Mouse (Mus musculus) gastrocnemius, adult 18-20 months (tissue): ENCODE data around the gene Oxsm. TPM values are rescaled to one million over a fixed set of nuclear protein-coding genes. Genes with fewer than 3 reads are reported as not detected.

Experiments
- DNase-seq: peaks from one replicate; pipeline ENCODE4 v3.0.0; 2021; ENCODE audit warnings: low spot score
- total RNA-seq, 2 experiments: library from RNA; stranded (reverse); gene quantifications; 2 replicates each; pipeline ENCODE4 v1.2.3; 2021

Oxsm gene
- total RNA-seq, 2 experiments from 2014 or later = 11.1 to 12.3 TPM

DNA sequence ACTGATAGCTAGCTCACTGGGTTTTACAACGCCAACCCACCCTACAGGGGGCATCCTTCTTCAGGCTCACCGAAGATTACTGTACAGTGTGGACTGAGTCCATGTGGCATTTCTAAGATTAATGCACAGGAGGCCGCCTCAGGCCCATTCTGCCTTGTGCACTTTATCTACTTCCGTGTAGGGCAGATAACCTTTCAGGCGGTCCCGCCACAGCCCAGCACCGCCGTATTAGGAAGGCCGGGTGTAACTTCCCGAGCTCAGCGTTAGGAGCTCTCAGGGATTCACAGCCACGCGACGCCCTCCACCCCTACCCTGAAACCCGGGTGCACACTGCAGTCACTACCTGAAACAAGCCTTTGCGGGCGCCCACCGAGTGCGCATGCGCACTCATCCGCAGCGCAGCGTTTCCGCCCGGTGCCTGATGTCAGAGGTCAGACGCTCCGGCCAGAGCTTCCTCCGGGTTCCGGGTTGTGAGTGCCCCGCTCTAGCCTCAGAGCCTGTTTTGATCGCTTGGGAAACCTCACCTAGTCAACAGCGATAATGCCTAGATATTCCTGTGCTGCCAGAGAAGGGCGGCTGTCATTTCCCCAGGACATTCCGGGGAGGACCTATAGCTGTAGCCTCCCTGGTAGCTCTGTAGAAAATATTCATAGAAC is 6.5 kb downstream of the Oxsm start:
- peak; percentile 91 for DNase-seq

- peak; percentile 15 for DNase-seq
Observed at GRCm38 (mm10) chr14:16242193-16242815, 7.3 kb downstream of the Oxsm start.

DNA sequence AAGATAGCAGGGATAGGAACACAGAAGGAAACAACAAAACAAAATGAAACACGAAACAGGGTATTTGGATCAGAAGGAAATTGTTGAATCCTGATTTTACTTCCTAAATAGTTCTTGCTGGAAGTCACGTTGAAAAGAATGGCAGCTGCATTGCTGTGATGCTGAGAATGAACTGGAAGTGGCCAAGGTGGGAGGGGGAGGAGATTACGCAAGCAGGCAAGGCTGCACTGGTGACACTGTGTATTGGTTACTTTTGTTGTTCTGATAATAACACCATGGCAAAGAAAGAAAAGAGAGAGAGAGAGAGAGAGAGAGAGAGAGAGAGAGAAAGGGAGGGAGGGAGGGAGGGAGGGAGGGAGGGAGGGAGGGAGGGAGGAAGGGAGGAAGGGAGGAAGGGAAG is 13.1 kb downstream of the Oxsm start:
- DNase-seq = no peak

- no peak for DNase-seq
Observed at GRCm38 (mm10) chr14:16233515-16233914, 16.1 kb downstream of the Oxsm start.

GRCm38 (mm10) chr14:16230581-16230980 is 19.0 kb downstream of the Oxsm start:
- no peak for DNase-seq

DNA sequence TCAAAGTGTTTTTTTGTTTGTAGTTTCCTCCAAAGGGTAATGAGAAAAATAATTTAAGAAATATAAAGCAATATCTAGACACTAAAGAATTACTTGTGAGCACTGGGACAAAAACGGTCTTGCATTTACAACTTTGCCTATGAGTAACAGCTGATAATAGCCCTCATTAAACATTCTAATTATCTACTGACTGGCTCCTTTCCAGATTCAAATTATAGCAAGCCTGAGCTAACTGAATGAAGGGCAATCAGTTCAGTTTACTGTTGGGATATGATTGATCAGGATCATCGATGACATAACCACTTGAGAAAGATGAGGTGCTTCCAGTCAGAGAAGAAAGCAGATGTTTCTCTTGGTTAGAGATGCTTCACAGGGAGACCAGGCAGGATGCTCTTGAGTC is 20.2 kb downstream of the Oxsm start:
- DNase-seq = no peak

GRCm38 (mm10) chr14:16219015-16219414 is 30.6 kb downstream of the Oxsm start:
- peak; percentile 16 for DNase-seq

DNA sequence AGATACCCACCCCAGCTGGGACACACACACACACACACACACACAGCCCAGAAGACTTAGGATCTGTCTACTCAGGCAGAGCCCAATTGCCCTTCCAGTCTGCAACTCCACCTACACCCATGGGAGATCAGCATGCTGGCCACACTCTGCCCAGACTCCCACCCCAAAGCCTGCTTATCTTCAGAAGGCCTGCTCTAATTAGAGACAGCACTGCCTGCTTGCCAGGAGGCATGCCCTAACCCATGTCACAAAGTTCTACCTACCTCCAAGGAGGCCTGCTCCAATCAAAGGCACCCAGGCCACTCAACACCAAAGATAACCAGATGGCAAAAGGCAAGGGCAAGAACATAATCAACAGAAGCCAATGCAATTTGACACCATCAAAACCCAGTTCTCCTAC is 41.9 kb downstream of the Oxsm start:
- no peak for DNase-seq

GRCm38 (mm10) chr14:16201673-16202072 is 47.9 kb downstream of the Oxsm start:
- DNase-seq = no peak

- DNase-seq = no peak
Observed at GRCm38 (mm10) chr14:16200969-16201638, 48.5 kb downstream of the Oxsm start.

GRCm38 (mm10) chr14:16200220-16200912 is 49.2 kb downstream of the Oxsm start:
- no peak for DNase-seq

DNA sequence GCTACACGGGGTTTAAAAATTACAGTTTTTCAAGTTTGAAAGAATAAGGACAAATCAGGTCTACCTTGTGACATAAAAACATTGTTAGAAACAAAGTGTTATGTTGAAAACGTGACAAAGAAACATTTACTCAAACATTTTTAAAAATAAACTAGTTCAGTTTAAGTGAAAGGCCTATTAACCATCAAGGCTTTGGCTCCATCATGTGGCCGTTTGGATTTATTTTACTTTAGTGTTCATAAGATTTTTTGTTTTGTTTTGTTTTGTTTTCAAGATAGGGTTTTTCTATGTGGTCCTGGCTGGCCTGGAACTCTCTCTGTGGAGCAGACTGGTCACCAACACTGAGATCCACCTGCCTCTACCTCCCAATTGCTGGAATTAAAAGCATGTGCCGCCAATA is 53.1 kb downstream of the Oxsm start:
- no peak for DNase-seq

GRCm38 (mm10) chr14:16195486-16195885 is 54.1 kb downstream of the Oxsm start:
- no peak for DNase-seq

DNA sequence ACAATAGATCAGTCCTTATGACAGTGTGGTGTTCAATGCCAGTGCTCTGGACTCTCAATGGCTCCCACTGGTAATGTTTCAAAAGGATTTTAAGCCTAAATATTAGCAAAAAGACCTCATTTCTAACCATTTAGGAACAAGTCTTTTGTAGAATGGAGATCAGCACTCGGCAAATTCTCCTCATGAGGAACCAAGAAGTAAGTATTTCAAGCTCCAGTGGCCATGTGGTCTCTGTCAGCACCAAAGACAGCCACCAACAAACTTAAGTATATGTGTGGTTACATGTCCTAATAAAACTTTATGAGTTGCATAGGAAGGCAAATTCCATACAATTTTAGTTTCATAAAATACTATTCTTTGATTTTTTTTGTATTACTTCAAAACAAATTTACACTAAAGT is 55.5 kb downstream of the Oxsm start:
- no peak for DNase-seq

GRCm38 (mm10) chr14:16189142-16189541 is 60.5 kb downstream of the Oxsm start:
- DNase-seq = no peak

Other genes starting within 250 kb of the Oxsm start
- gene Ngly1, start 528 bp downstream of the Oxsm start, total RNA-seq = 10 to 100 TPM; 41.7 to 47.7 TPM
- gene Top2b, start 115.4 kb upstream of the Oxsm start, total RNA-seq = 10 to 100 TPM; 28.6 to 31.8 TPM